Mouse (Mus musculus) ovary, postnatal 14 days (tissue): ENCODE results near the gene Erg.
A peak's percentile ranks its signal among the peaks of the same experiment; 100 is the strongest.

Experiments
- DNase-seq: peaks from one replicate; pipeline ENCODE4 v3.0.0; 2022; ENCODE audit warnings: low spot score

Gene Erg

GRCm38 (mm10) chr16:95348555-95348954 is 237.8 kb downstream of the Erg start:
- no peak for DNase-seq

- DNase-seq, result peak; percentile 3
Measured at GRCm38 (mm10) chr16:95347202-95347601, 239.2 kb downstream of the Erg start.

- DNase-seq, result peak; percentile 71
Measured at GRCm38 (mm10) chr16:95345882-95346281, 240.5 kb downstream of the Erg start.

GRCm38 (mm10) chr16:95344961-95345360 is 241.4 kb downstream of the Erg start:
- DNase-seq, result no peak

- no peak for DNase-seq
Measured at GRCm38 (mm10) chr16:95342030-95342429, 244.4 kb downstream of the Erg start.

- peak; percentile 69 for DNase-seq
Measured at GRCm38 (mm10) chr16:95340885-95341791, 245.3 kb downstream of the Erg start.

GRCm38 (mm10) chr16:95332159-95332558 is 254.2 kb downstream of the Erg start:
- DNase-seq, result no peak

GRCm38 (mm10) chr16:95321945-95322625 is 264.3 kb downstream of the Erg start:
- DNase-seq, result no peak
